Mouse (Mus musculus) liver, embryonic 14.5 days (tissue): ENCODE results near the gene Ppm1j.

Experiments
- CTCF ChIP-seq: IDR thresholded peaks from 2 replicates; pipeline ENCODE4 v1.5.1; 2016; ENCODE audit warnings: antibody characterized with exemption, low read depth, control low read depth
- EP300 ChIP-seq: IDR thresholded peaks from 2 replicates; pipeline ENCODE4 v1.6.1; 2016; ENCODE audit warnings: antibody characterized with exemption, low read depth

DNA sequence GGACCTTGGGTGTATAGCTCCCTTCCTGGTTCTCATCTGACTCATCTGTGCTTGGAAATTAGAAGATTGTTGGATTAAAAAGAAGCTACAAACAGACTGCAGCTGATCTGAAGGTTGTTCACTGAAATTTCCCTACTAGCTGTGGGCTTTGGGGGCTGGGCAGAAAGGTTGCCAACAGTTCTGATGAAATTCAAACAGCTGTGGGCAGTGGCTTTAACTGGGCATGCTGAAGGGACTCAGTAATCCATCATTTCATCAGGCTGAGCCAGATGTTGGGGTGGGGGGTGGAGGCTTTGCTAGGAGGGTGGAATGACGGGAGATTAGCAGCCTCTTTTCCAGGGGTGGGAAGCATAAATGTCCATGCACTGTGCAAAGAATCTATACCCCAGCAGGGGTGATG lies 37.7 kb upstream of the Ppm1j start:
- TF ChIP-seq CTCF (no peak), EP300 (no peak)
